Mouse (Mus musculus) neural tube, embryonic 14.5 days (tissue): Measurements from ENCODE around the gene Arhgap15. TPM values are rescaled to one million over a fixed set of nuclear protein-coding genes. Genes with fewer than 3 reads are reported as not detected.

Experiments
- ATAC-seq: fragments of 200-750 bp; cut with Nextera tagmentation; 2 replicates; pipeline ENCODE4 v1.8.0; 2017; ENCODE audit warnings: low read depth, mild to moderate bottlenecking, moderate TSS enrichment, moderate library complexity
- H3K27ac ChIP-seq: fragments of 300-500 bp; sonication (generic); 2 replicates; pipeline ENCODE4 v1.5.1; 2014; ENCODE audit warnings: low read depth, mild to moderate bottlenecking, control low read depth, low read length, moderate library complexity, mixed read lengths
- H3K27me3 ChIP-seq: fragments of 300-500 bp; sonication (generic); 2 replicates; pipeline ENCODE4 v1.6.1; 2014; ENCODE audit warnings: low read length; ENCODE audit not compliant: control insufficient read depth, insufficient read depth
- H3K36me3 ChIP-seq: fragments of 300-500 bp; sonication (generic); 2 replicates; pipeline ENCODE4 v1.6.1; 2014; ENCODE audit warnings: low read length, mixed read lengths; ENCODE audit not compliant: control insufficient read depth, insufficient read depth
- H3K4me1 ChIP-seq: fragments of 300-500 bp; sonication (generic); 2 replicates; pipeline ENCODE4 v1.6.1; 2014; ENCODE audit warnings: low read length; ENCODE audit not compliant: control insufficient read depth, insufficient read depth
- H3K4me2 ChIP-seq: fragments of 300-500 bp; sonication (generic); 2 replicates; pipeline ENCODE4 v1.6.1; 2014; ENCODE audit warnings: mild to moderate bottlenecking, low read depth, low read length, control low read depth
- H3K4me3 ChIP-seq: fragments of 300-500 bp; sonication (generic); 2 replicates; pipeline ENCODE4 v1.5.1; 2014; ENCODE audit warnings: low read depth, low read length, control low read depth, mixed read lengths
- H3K9ac ChIP-seq: fragments of 300-500 bp; sonication (generic); replicated peaks from 2 replicates; pipeline ENCODE4 v1.6.1; 2014; ENCODE audit warnings: low read depth, mild to moderate bottlenecking, control low read depth, low read length, mixed read lengths
- H3K9me3 ChIP-seq: fragments of 300-500 bp; sonication (generic); 2 replicates; pipeline ENCODE4 v1.6.1; 2016; ENCODE audit warnings: low read length; ENCODE audit not compliant: control insufficient read depth
- WGBS: fragments of 180-500 bp; shearing (Covaris S2); extraction: QIAGEN DNeasy Blood & Tissue Kit; methylation state at CpG from one replicate; pipeline ENCODE4 v1.1.7; 2014; 5-methylcytosine and 5-hydroxymethylcytosine counted together
- polyA plus RNA-seq: library from polyadenylated mRNA; unstranded; fragments of >200 nt; fragmentation: Nextera tagmentation; extraction: Ambion mirVana; gene quantifications from 2 replicates; pipeline ENCODE4 v1.2.1, GENCODE M21; 2014

The Arhgap15 gene
- polyA plus RNA-seq, 1 experiment from 2014 or later: 3.8 TPM

GRCm38 (mm10) chr2:43790049-43790693 lies 41.5 kb downstream of the Arhgap15 start:
- H3K4me1 ChIP-seq: peaks cover 9% of the 10 kb centered on the region; the same call in 1 of the 2 replicates
- no peak overlapping the region for H3K4me3 ChIP-seq

GRCm38 (mm10) chr2:43791575-43791974 lies 43.0 kb downstream of the Arhgap15 start:
- no peak overlapping the region for H3K4me3 ChIP-seq
- H3K36me3 ChIP-seq: no peaks in the 10 kb centered on the region
- 0 out of 2 replicates have a peak, but pooled peaks cover 3% of the 10 kb centered on the region for H3K27me3 ChIP-seq
- H3K4me2 ChIP-seq: no peak overlapping the region
- ATAC-seq: no peak
- no peak overlapping the region for H3K9ac ChIP-seq
- H3K27ac ChIP-seq: no peak overlapping the region
- WGBS: 58% methylated on average over 6 of the region's 6 CpGs
- H3K9me3 ChIP-seq: no peaks in the 10 kb centered on the region
- H3K4me1 ChIP-seq: 0 out of 2 replicates have a peak, but pooled peaks cover 6% of the 10 kb centered on the region

More at GRCm38 (mm10) chr2:43790049-43790693, 41.5 kb downstream of the Arhgap15 start:
- Histone ChIP-seq H3K4me2 (no peak overlapping the region), H3K27ac (no peak overlapping the region), H3K9me3 (no peaks in the 10 kb centered on the region), H3K27me3 (0 out of 2 replicates have a peak, but pooled peaks cover 3% of the 10 kb centered on the region), H3K9ac (no peak overlapping the region), H3K36me3 (no peaks in the 10 kb centered on the region)
- no peak for ATAC-seq
- 31% methylated on average over 6 of the region's 6 CpGs for WGBS

- no peaks in the 10 kb centered on the region for H3K36me3 ChIP-seq
- H3K9ac ChIP-seq: no peak overlapping the region
- no peak for ATAC-seq
- no peaks in the 10 kb centered on the region for H3K9me3 ChIP-seq
- no peak overlapping the region for H3K4me3 ChIP-seq
- H3K27ac ChIP-seq: no peak overlapping the region
- H3K4me2 ChIP-seq: no peak overlapping the region
- H3K4me1 ChIP-seq: 0 out of 2 replicates have a peak, but pooled peaks cover 3% of the 10 kb centered on the region
- WGBS: 92% methylated on average over 3 of the region's 3 CpGs
- 0 out of 2 replicates have a peak, but pooled peaks cover 3% of the 10 kb centered on the region for H3K27me3 ChIP-seq
These were observed 44.5 kb downstream of the Arhgap15 start for GRCm38 (mm10) chr2:43793105-43793504.

- 89% methylated on average over 5 of the region's 5 CpGs for WGBS
- H3K36me3 ChIP-seq: no peaks in the 10 kb centered on the region
- H3K4me3 ChIP-seq: no peak overlapping the region
- ATAC-seq: no peak
- no peak overlapping the region for H3K4me2 ChIP-seq
- no peak overlapping the region for H3K9ac ChIP-seq
- no peaks in the 10 kb centered on the region for H3K9me3 ChIP-seq
- H3K27ac ChIP-seq: no peak overlapping the region
- H3K4me1 ChIP-seq: no peaks in the 10 kb centered on the region
- 0 out of 2 replicates have a peak, but pooled peaks cover 2% of the 10 kb centered on the region for H3K27me3 ChIP-seq
These were observed 46.1 kb downstream of the Arhgap15 start for GRCm38 (mm10) chr2:43794700-43795099.

GRCm38 (mm10) chr2:43796448-43796847 lies 47.8 kb downstream of the Arhgap15 start:
- H3K27me3 ChIP-seq: no peaks in the 10 kb centered on the region
- H3K9me3 ChIP-seq: no peaks in the 10 kb centered on the region
- WGBS: 92% methylated on average over 4 of the region's 4 CpGs

GRCm38 (mm10) chr2:43805960-43806744 lies 57.5 kb downstream of the Arhgap15 start:
- no peaks in the 10 kb centered on the region for H3K36me3 ChIP-seq
- no peak overlapping the region for H3K27ac ChIP-seq
- H3K4me3 ChIP-seq: no peak overlapping the region
- H3K9me3 ChIP-seq: no peaks in the 10 kb centered on the region
- no peak overlapping the region for H3K4me2 ChIP-seq
- no peaks in the 10 kb centered on the region for H3K27me3 ChIP-seq
- H3K4me1 ChIP-seq: no peaks in the 10 kb centered on the region
- ATAC-seq: no peak
- H3K9ac ChIP-seq: no peak overlapping the region
- WGBS: 75% methylated on average over 4 of the region's 4 CpGs

More at GRCm38 (mm10) chr2:43796448-43796847, 47.8 kb downstream of the Arhgap15 start:
- ATAC-seq: no peak
- no peaks in the 10 kb centered on the region for H3K36me3 ChIP-seq
- H3K27ac ChIP-seq: no peak overlapping the region
- H3K9ac ChIP-seq: no peak overlapping the region
- H3K4me1 ChIP-seq: no peaks in the 10 kb centered on the region
- no peak overlapping the region for H3K4me3 ChIP-seq
- no peak overlapping the region for H3K4me2 ChIP-seq

DNA sequence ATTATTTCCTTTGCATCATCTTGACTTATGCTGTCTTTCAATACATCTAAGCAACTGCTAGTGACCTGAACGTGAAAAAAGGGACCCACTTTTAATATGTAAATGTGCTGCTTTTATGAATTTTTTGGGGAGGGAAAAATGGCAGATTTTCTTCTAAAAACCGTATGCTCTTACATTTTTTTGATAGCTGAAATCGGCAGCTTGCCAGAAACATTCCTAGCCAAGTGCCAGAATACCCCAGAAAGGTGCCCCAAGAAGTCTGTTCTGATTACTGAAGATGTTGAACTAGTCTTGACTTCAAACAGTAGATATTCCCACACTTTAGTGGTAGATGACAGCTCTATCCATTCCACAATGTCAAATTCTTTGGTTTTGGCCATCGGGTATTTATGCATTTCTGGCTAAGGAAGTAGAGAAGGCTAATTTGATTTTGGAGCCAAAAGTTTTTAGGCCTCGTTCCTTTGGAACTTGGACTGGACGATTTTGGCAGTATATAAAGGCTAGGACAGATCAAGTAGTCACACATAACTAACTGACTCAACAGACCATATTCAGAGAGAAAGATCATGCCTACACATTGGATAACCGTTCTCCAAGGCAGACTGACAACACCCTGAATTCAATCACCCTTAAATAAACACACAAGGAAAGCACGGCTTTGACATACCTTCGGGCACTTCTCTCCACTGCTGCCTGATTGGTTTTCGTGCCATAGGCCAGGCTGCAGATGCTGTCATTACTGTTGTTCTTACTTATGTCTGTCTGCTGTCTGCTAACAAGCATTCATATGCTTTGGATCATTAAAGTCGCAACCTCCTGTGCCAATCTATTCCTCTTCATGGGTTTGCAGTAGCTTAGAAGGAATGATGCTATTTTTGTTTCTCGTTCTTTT lies 67.5 kb downstream of the Arhgap15 start:
- Histone ChIP-seq H3K9ac (no peak overlapping the region), H3K9me3 (no peaks in the 10 kb centered on the region), H3K27me3 (no peaks in the 10 kb centered on the region), H3K4me2 (no peak overlapping the region), H3K27ac (no peak overlapping the region), H3K4me3 (no peak overlapping the region), H3K4me1 (no peaks in the 10 kb centered on the region), H3K36me3 (no peaks in the 10 kb centered on the region)
- WGBS: 82% methylated on average over 12 of the region's 12 CpGs
- no peak for ATAC-seq

GRCm38 (mm10) chr2:43816788-43817581 lies 68.4 kb downstream of the Arhgap15 start:
- no peaks in the 10 kb centered on the region for H3K27me3 ChIP-seq
- no peaks in the 10 kb centered on the region for H3K4me1 ChIP-seq
- peak; percentile 63; the same call in 1 of the 2 replicates for ATAC-seq
- no peak overlapping the region for H3K9ac ChIP-seq
- no peak overlapping the region for H3K4me3 ChIP-seq
- H3K27ac ChIP-seq: no peak overlapping the region
- H3K4me2 ChIP-seq: no peak overlapping the region
- H3K9me3 ChIP-seq: no peaks in the 10 kb centered on the region
- no peaks in the 10 kb centered on the region for H3K36me3 ChIP-seq
- WGBS: 81% methylated on average over 8 of the region's 8 CpGs
